Mouse (Mus musculus): ENCODE results near the gene Serpine2. TPM values are rescaled to one million over a fixed set of nuclear protein-coding genes. Genes with fewer than 3 reads are reported as not detected.

Serpine2 gene
- polyA plus RNA-seq, 1 experiment = 1.7 TPM

GRCm38 (mm10) chr1:79809447-79809846 is 51.5 kb downstream of the Serpine2 start:
- Histone ChIP-seq H3K4me3 (ENCODE audit: control insufficient read depth, low read depth, low read length) (no peak overlapping the region), H3K27ac (ENCODE audit: control insufficient read depth, insufficient read depth, low read depth, low read length) (no peak overlapping the region), H3K4me1 (ENCODE audit: control insufficient read depth, insufficient read depth, low read length) (no peaks in the 10 kb centered on the region), H3K36me3 (ENCODE audit: control insufficient read depth, insufficient read depth, low read length) (no peaks in the 10 kb centered on the region), H3K27me3 (ENCODE audit: control insufficient read depth, insufficient read depth, low read length) (no peaks in the 10 kb centered on the region)
- no peak for TF ChIP-seq POLR2A (IDR thresholded peaks at IDR 0.05; ENCODE audit: control insufficient read depth, low read depth, low read length)
- TF ChIP-seq CTCF (IDR thresholded peaks at IDR 0.05; ENCODE audit: control insufficient read depth, insufficient read depth, insufficient replicate concordance, low read depth, low read length) = no peak

- TF ChIP-seq POLR2A (IDR thresholded peaks at IDR 0.05; ENCODE audit: control insufficient read depth, low read depth, low read length) (no peak), CTCF (IDR thresholded peaks at IDR 0.05; ENCODE audit: control insufficient read depth, insufficient read depth, insufficient replicate concordance, low read depth, low read length) (no peak)
- H3K27ac ChIP-seq (ENCODE audit: control insufficient read depth, insufficient read depth, low read depth, low read length) = no peak overlapping the region
- no peaks in the 10 kb centered on the region for H3K36me3 ChIP-seq (ENCODE audit: control insufficient read depth, insufficient read depth, low read length)
Observed at GRCm38 (mm10) chr1:79806865-79807264, 54.1 kb downstream of the Serpine2 start.

GRCm38 (mm10) chr1:79803614-79804013 is 57.4 kb downstream of the Serpine2 start:
- no peak for TF ChIP-seq POLR2A (IDR thresholded peaks at IDR 0.05; ENCODE audit: control insufficient read depth, low read depth, low read length)
- TF ChIP-seq CTCF (IDR thresholded peaks at IDR 0.05; ENCODE audit: control insufficient read depth, insufficient read depth, insufficient replicate concordance, low read depth, low read length) = no peak
- Histone ChIP-seq H3K4me1 (ENCODE audit: control insufficient read depth, insufficient read depth, low read length) (no peaks in the 10 kb centered on the region), H3K27me3 (ENCODE audit: control insufficient read depth, insufficient read depth, low read length) (no peaks in the 10 kb centered on the region), H3K27ac (ENCODE audit: control insufficient read depth, insufficient read depth, low read depth, low read length) (no peak overlapping the region), H3K4me3 (ENCODE audit: control insufficient read depth, low read depth, low read length) (no peak overlapping the region), H3K36me3 (ENCODE audit: control insufficient read depth, insufficient read depth, low read length) (no peaks in the 10 kb centered on the region)

More at GRCm38 (mm10) chr1:79806865-79807264, 54.1 kb downstream of the Serpine2 start:
- no peak overlapping the region for H3K4me3 ChIP-seq (ENCODE audit: control insufficient read depth, low read depth, low read length)
- no peaks in the 10 kb centered on the region for H3K4me1 ChIP-seq (ENCODE audit: control insufficient read depth, insufficient read depth, low read length)
- H3K27me3 ChIP-seq (ENCODE audit: control insufficient read depth, insufficient read depth, low read length) = no peaks in the 10 kb centered on the region

- H3K4me1 ChIP-seq (ENCODE audit: control insufficient read depth, insufficient read depth, low read length) = no peaks in the 10 kb centered on the region
- H3K27ac ChIP-seq (ENCODE audit: control insufficient read depth, insufficient read depth, low read depth, low read length) = no peak overlapping the region
- no peaks in the 10 kb centered on the region for H3K27me3 ChIP-seq (ENCODE audit: control insufficient read depth, insufficient read depth, low read length)
- no peak overlapping the region for H3K4me3 ChIP-seq (ENCODE audit: control insufficient read depth, low read depth, low read length)
- TF ChIP-seq POLR2A (IDR thresholded peaks at IDR 0.05; ENCODE audit: control insufficient read depth, low read depth, low read length) = no peak
- no peak for TF ChIP-seq CTCF (IDR thresholded peaks at IDR 0.05; ENCODE audit: control insufficient read depth, insufficient read depth, insufficient replicate concordance, low read depth, low read length)
- H3K36me3 ChIP-seq (ENCODE audit: control insufficient read depth, insufficient read depth, low read length) = no peaks in the 10 kb centered on the region
Observed at GRCm38 (mm10) chr1:79802858-79803427, 58.0 kb downstream of the Serpine2 start.

- no peaks in the 10 kb centered on the region for H3K36me3 ChIP-seq (ENCODE audit: control insufficient read depth, insufficient read depth, low read length)
- H3K4me3 ChIP-seq (ENCODE audit: control insufficient read depth, low read depth, low read length) = no peak overlapping the region
- no peak for TF ChIP-seq POLR2A (IDR thresholded peaks at IDR 0.05; ENCODE audit: control insufficient read depth, low read depth, low read length)
- no peak overlapping the region for H3K27ac ChIP-seq (ENCODE audit: control insufficient read depth, insufficient read depth, low read depth, low read length)
- H3K27me3 ChIP-seq (ENCODE audit: control insufficient read depth, insufficient read depth, low read length) = no peaks in the 10 kb centered on the region
- H3K4me1 ChIP-seq (ENCODE audit: control insufficient read depth, insufficient read depth, low read length) = no peaks in the 10 kb centered on the region
Observed at GRCm38 (mm10) chr1:79797084-79797483, 63.9 kb downstream of the Serpine2 start.

- TF ChIP-seq POLR2A (IDR thresholded peaks at IDR 0.05; ENCODE audit: control insufficient read depth, low read depth, low read length) = no peak
- no peak for TF ChIP-seq CTCF (IDR thresholded peaks at IDR 0.05; ENCODE audit: control insufficient read depth, insufficient read depth, insufficient replicate concordance, low read depth, low read length)
- Histone ChIP-seq H3K4me3 (ENCODE audit: control insufficient read depth, low read depth, low read length) (no peak overlapping the region), H3K36me3 (ENCODE audit: control insufficient read depth, insufficient read depth, low read length) (no peaks in the 10 kb centered on the region), H3K27me3 (ENCODE audit: control insufficient read depth, insufficient read depth, low read length) (no peaks in the 10 kb centered on the region), H3K27ac (ENCODE audit: control insufficient read depth, insufficient read depth, low read depth, low read length) (no peak overlapping the region), H3K4me1 (ENCODE audit: control insufficient read depth, insufficient read depth, low read length) (no peaks in the 10 kb centered on the region)
Observed at GRCm38 (mm10) chr1:79786267-79786927, 74.6 kb downstream of the Serpine2 start.

- H3K4me1 ChIP-seq (ENCODE audit: control insufficient read depth, insufficient read depth, low read length) = no peaks in the 10 kb centered on the region
- H3K4me3 ChIP-seq (ENCODE audit: control insufficient read depth, low read depth, low read length) = no peak overlapping the region
- no peaks in the 10 kb centered on the region for H3K27me3 ChIP-seq (ENCODE audit: control insufficient read depth, insufficient read depth, low read length)
- no peak overlapping the region for H3K27ac ChIP-seq (ENCODE audit: control insufficient read depth, insufficient read depth, low read depth, low read length)
- peaks cover 2% of the 10 kb centered on the region for H3K36me3 ChIP-seq (ENCODE audit: control insufficient read depth, insufficient read depth, low read length)
- no peak for TF ChIP-seq POLR2A (IDR thresholded peaks at IDR 0.05; ENCODE audit: control insufficient read depth, low read depth, low read length)
- TF ChIP-seq CTCF (IDR thresholded peaks at IDR 0.05; ENCODE audit: control insufficient read depth, insufficient read depth, insufficient replicate concordance, low read depth, low read length) = no peak
Observed at GRCm38 (mm10) chr1:79782433-79782832, 78.5 kb downstream of the Serpine2 start.

All from testis, adult 2 months (tissue).